Mouse (Mus musculus): ENCODE measurements around the gene Grm5.

- TF ChIP-seq CTCF (IDR thresholded peaks at IDR 0.05; ENCODE audit: borderline replicate concordance, insufficient read depth, low read length) (no peak), POLR2A (IDR thresholded peaks at IDR 0.05; ENCODE audit: low read depth, low read length) (no peak)
Measured at GRCm38 (mm10) chr7:87718631-87719030, 134.7 kb downstream of the Grm5 start.

Data from embryonic fibroblast, embryonic 13.5 days (primary cell).